Mouse (Mus musculus): ENCODE data around the gene Dctpp1.

The Dctpp1 gene

GRCm38 (mm10) chr7:127228615-127229303, 31.8 kb downstream of the Dctpp1 start:
- DNase-seq, result peak; percentile 96

- no peak for DNase-seq
Measured at GRCm38 (mm10) chr7:127225147-127225995, 35.1 kb downstream of the Dctpp1 start.

- DNase-seq, result no peak
Measured at GRCm38 (mm10) chr7:127224616-127225015, 35.9 kb downstream of the Dctpp1 start.

GRCm38 (mm10) chr7:127223515-127224478, 36.7 kb downstream of the Dctpp1 start:
- DNase-seq, result no peak

- DNase-seq, result no peak
Measured at GRCm38 (mm10) chr7:127223106-127223505, 37.4 kb downstream of the Dctpp1 start.

GRCm38 (mm10) chr7:127220440-127220839, 40.1 kb downstream of the Dctpp1 start:
- DNase-seq, result no peak

GRCm38 (mm10) chr7:127218670-127219069, 41.8 kb downstream of the Dctpp1 start:
- DNase-seq, result no peak

GRCm38 (mm10) chr7:127217901-127218642, 42.4 kb downstream of the Dctpp1 start:
- peak; percentile 81 for DNase-seq

- DNase-seq, result peak; percentile 45
Measured at GRCm38 (mm10) chr7:127217475-127217874, 43.0 kb downstream of the Dctpp1 start.

GRCm38 (mm10) chr7:127216307-127216706, 44.2 kb downstream of the Dctpp1 start:
- no peak for DNase-seq

GRCm38 (mm10) chr7:127214981-127215871, 45.3 kb downstream of the Dctpp1 start:
- DNase-seq, result peak; percentile 76

GRCm38 (mm10) chr7:127214521-127214920, 46.0 kb downstream of the Dctpp1 start:
- DNase-seq, result no peak

- DNase-seq, result no peak
Measured at GRCm38 (mm10) chr7:127213930-127214329, 46.6 kb downstream of the Dctpp1 start.

- peak; percentile 65 for DNase-seq
Measured at GRCm38 (mm10) chr7:127213485-127213884, 47.0 kb downstream of the Dctpp1 start.

- no peak for DNase-seq
Measured at GRCm38 (mm10) chr7:127212432-127213250, 47.9 kb downstream of the Dctpp1 start.

- no peak for DNase-seq
Measured at GRCm38 (mm10) chr7:127211014-127211745, 49.3 kb downstream of the Dctpp1 start.

- DNase-seq, result peak; percentile 59
Measured at GRCm38 (mm10) chr7:127210266-127210665, 50.2 kb downstream of the Dctpp1 start.

- no peak for DNase-seq
Measured at GRCm38 (mm10) chr7:127209851-127210250, 50.7 kb downstream of the Dctpp1 start.
